Mouse (Mus musculus): Measurements from ENCODE around the gene Omp.
"Not testable (repeated sequence)": the region's sequence is repeated elsewhere in the genome, so short reads cannot be mapped to it uniquely, and the experiment has no call there.

Gene Omp

DNA sequence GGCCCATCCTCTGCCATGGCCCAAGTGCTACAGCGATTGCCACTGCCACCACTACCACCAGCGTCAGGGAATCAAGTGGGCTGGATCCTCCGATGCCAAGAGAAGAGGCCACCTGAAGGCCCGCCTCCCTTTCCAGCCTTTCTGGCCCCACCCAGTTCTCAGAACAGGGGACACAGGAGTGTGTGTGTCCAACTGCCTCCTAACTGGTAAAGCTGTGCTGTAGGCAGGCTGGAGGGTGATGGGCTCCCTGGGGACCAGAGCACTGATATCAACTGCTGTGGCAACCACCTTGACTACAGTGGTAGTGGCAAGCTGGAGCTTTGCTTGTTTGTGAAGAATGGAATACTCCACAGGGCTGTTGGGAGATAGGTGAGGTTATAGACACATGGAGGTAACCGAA is at the start of gene Omp:
Gene Omp, minus strand, starts transcription at position 101 of the 400 bp plus-strand sequence.
- no peak for DNase-seq (ENCODE audit: low read depth, low spot score)

DNA sequence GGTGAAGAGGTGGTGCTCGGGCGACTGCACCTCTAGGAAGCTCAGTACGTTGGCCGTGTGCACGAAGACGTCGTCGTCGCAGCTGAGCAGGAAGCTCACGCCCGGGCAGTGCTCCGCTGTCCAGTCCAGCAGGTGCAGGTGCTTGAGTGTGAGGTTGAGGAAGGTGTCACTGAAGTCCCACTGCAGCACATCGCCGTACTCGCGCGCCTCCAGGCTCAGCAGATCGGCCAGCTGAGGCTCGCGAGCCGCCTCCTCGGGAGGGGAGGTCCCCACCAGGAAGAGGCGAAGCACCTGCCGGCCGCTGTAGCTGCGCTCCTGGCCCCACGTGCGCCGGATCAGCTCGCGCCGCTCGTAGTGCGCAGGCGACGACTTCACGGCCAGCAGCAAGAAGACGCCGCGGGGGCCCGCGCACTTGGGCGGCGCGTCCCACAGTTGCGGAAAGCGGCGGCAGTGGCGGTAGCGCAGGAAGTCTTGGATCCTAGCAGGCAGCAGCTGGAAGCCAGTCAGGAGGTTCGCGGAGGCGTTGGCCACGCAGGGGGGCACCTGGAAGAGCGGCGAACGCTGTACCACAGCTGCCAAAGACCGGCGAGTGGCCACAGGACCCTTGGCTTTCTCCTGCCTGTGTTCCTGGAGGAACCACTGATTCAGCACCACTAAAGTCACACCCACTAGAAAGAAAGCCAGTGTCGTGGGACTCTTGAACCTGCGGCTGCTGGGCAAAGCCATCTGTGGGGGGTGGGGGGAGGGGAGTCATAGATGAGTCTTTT is 48.9 kb upstream of the Omp start:
- no peak for DNase-seq (ENCODE audit: low read depth, low spot score)

DNA sequence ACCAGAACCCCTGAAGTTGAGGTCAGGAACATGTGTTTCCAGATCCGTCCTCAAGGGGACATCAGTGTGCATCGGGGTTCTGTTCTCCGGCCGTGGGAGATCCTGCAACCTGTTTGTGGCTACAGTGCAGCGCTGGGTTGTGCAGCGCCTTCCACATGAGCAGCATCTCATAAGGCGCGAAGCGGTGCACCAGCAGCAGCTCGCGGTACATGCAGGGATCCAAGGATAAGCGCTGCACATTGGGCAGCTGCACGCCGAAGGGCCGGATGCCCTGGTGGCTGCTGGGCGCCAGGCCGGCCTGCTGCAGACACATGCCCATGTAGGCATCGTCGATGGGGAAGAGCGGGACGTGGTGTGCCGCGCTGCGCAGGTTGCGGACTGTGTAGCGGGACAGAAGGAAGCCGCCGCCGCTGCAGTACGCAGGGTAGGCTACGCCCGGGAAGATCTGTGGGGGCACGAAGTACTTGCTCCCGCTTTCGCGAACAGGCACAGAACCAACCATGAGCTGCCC is 48.3 kb upstream of the Omp start:
- DNase-seq (ENCODE audit: low read depth, low spot score), result no peak

DNA sequence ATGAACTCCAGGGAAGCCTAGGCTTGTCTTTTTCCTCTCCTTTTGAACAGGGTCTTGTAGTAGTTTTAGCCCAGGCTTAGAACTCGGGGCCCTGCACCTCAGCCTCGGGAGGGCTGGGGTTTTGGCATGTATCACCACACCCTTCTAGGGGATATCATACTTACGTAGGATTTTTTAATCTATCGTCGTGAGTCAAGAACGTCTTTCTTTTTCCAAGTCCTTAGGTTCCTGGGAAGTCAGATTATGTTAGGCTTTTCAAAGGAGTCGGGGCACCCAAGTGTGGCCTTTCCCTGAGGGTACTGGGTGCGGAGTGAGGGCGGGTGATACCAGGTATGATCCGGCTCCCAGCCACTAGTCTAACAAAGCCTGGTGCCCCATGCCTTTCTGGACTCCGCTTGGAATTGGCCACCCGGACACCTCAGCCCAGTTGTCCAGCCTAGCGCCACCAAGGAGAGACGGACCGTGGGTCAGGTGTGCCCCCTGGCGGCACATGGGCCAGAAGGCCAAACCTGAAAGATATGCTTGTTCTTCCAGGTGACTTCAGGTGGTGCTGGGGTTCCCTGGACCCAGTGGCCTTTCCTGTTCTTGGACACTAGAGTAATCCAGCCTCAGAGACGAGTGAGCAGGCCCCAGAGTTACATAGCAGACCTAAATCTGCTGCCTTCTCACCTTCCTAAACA is 46.4 kb upstream of the Omp start:
- DNase-seq (ENCODE audit: low read depth, low spot score), result no peak

DNA sequence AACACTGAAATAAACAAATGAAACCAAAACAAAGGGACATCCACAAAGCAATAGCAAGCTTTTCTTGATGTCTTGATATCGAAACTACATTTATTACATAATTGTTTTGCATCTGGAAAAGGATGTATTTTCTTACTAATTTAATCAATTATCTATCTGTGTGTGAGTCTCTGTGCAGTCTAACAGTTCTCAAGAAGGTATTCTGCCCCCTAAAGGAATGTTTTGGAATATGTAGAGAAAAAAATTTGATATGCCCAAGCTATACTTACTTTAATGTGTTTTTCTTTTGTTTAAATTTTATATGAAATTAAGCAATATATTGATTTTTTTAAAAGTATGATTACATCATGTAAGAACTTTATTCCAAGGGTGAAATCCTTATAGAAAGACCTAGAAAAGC is 45.3 kb upstream of the Omp start:
- DNase-seq (ENCODE audit: low read depth, low spot score), result no peak

DNA sequence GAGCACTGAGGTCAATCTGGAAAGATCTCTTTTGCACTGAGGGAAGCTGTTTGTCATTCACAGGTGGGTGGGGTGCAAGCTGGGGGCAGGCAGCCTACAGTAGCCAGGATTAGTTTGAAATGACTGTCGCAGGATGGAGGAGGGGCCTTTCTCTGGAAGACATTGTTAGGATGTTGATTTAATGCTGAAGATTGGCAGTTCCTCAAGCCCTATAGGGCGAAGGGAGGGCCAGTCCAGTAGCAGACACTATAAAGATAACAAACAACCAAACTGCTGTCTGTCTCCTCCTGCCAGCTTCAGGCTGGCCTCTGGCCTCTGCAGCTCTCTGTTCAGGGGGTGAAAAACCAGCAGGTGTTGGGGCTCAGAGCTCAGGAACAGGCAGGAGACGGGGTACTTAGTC is 44.4 kb upstream of the Omp start:
- no peak for DNase-seq (ENCODE audit: low read depth, low spot score)

DNA sequence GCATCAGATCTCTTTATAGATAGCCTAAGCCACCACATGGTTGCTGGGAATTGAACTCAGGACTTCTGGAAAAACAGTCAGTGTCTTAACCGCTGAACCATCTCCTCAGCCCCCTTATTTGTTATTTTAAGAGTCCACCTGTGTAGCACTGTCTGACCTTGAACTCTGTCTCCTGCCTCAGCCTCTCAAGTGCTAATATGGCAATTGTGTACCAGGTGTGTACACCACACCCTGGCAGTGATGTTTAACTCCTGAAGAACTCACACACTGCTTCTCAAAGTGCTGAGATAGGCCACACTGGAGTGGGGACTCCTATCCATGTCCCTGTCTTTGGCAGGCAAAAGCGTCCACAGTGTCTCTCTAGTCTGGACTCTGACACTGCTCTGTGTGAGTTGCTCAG is 43.4 kb upstream of the Omp start:
- no peak for DNase-seq (ENCODE audit: low read depth, low spot score)

DNA sequence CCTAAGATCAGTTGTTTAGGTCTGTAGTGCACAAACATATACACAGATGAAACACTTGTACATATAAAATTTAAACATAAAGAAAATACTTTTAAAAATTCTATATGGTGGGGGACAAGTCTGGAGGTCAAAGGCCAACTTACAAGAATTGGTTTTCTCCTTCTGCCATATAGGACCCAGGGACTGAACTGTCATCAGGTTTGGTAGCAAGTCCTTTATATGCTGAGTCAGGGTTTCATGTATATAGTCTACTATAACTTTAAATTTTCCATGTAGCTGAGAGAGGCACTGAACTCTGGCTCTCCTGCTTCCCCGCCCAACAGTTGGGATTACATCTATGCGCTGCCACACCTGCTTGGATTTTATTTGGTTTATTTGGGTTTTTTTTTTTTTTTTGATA is 42.9 kb upstream of the Omp start:
- no peak for DNase-seq (ENCODE audit: low read depth, low spot score)

DNA sequence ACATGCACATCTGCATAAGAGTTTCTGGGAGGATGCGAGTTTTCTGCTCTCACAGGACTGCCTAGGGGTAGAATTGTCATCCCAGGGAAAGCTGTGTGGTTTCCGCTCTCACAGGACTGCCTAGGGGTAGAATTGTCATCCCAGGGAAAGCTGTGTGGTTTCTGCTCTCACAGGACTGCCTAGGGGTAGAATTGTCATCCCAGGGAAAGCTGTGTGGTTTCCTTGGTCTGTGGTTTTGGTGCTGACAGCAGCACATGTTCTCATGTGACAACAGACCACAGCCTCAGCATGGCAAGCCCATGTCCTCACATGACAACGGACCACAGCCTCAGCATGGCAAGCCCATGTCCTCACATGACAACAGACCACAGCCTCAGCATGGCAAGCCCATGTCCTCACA is 42.0 kb upstream of the Omp start:
- not testable (repeated sequence) for DNase-seq (ENCODE audit: low read depth, low spot score)

DNA sequence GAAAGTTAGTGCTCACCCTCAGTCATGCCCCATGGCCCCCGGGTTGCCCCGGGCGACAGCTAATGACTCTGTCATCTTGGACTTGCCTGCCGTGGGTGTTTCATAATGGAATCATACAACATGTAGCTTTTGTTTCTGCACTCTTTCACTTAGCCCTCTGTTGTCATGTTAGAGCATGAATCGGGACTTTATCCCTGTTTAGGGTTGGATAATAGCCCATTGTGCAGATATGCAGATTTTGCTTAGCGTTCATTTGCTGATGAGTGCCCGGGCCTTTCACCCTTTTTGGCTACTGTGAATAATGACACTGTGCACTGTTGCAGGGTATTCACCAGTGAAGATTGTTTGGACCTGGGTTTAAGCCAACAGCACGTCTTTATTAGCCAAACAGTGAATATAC is 41.3 kb upstream of the Omp start:
- no peak for DNase-seq (ENCODE audit: low read depth, low spot score)

DNA sequence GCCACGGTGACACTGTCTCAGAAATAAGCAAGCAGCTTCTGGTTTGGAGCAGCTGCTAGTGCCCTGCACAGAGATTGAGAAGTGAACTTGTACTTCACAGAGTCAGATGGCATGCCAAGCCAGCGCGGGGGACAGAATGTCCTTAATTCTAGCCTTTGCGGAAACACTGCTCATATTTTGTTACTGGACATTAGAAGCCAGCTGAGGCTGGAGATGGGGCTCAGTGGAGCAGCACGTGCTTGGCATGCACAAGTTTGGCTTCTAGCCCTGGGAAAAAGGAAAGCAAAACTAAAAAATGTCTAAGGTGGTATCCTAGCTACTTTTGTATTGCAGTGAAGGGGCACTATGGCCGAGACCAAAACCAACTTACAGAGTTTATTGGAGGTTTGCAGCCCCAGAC is 40.0 kb upstream of the Omp start:
- no peak for DNase-seq (ENCODE audit: low read depth, low spot score)

DNA sequence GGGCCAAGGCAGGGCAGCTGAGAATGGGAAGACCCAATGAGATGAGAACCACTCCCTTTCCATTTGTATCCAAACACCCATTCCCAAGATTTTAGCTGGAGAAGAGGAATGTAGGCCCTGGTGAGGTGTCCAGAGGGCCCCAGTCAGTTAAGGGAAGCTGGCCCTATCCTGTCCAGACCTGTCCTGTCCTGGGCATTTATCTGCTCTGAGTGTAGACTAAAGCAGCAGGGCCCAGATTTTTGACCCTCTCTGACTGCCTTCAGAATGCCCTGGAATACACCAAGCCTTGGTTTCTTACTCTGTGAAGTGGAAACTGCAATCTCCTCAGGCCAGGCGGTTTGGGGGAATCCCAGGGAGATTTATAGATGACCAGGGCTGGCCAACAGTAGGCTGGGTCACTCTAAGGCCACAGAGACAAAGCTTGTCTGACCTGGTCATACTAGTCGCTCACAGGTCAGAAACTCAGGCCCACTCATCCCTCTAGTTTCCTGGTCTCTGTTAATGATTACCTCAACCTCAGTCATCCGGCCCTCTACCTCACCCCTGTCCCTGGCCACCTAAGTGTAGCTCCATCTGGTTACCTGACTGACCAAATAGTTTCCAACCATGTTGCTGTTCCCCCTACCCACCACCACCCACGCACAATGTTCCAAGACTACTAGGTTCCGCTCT is 33.4 kb upstream of the Omp start:
- no peak for DNase-seq (ENCODE audit: low read depth, low spot score)

DNA sequence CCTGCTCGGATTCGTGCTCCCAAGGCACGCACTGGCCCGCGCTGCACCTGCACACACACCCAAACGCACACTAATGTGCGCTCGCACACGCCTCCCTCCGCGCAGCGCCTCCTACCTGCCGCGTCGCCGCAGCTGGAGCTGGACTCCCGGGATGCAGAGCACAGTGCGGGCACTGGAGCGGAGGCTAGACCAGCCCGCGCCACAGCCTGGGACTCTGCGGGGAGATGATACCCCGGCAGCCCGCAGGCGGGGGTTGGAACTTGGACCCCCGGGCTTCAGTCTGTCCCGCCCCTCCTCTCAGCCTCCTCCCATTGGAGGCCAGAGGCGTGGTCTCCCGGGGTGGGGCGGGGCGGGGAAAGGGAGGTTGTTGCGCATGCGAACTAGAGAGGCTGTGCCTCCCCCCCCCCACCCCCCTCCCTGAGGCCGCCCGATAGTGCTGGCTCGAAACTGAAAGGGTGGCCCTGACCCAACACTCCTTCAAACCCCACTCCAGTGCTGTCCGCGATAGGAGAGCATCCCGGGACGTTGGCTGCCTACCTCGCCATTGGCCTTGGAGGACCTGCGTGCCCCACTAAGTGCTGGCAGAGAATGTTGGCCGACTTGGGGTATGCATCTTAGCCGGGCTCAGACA is 32.7 kb upstream of the Omp start, which contains the start of gene Capn5:
Gene Capn5, minus strand, starts transcription at position 346 of the 631 bp plus-strand sequence.
- DNase-seq (ENCODE audit: low read depth, low spot score), result peak; percentile 72

DNA sequence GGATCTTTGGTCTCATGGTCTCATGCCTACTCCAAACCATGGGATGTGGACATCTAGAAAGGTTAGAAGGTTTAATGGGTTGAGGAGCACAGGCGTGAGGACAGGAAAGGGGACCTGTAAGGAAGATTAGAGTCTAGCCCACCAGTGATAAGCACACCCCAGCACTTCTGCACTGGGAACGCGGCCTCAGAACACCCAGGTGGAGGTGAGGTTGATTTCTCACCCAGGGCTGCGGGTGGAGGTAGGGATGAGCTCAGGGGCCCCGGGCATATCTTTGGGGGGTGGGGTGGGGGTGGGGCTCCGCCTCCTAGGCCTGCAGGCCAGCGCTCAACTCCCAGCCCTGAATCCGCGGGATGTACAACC is 32.2 kb upstream of the Omp start:
- no peak for DNase-seq (ENCODE audit: low read depth, low spot score)

DNA sequence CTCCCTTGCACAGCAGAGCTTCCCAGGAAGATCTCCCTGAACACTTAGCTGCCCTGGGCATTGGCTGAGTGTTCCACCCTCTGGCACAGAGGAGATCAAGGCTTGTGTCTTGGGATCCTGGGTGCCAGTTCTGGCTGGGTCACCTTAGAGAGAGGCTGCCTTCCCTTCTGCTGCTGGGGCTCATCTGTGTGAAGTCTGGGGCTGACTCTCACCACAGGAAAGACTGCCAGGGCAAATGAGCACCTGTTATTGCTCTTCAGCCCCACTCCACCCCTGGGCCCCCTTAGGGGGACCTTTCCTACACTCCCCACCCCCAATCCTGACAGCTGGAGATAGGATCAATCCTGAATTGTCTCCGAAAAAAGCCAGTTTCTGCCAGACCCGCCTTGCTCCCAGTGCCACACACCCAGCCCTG is 31.8 kb upstream of the Omp start:
- DNase-seq (ENCODE audit: low read depth, low spot score), result no peak

DNA sequence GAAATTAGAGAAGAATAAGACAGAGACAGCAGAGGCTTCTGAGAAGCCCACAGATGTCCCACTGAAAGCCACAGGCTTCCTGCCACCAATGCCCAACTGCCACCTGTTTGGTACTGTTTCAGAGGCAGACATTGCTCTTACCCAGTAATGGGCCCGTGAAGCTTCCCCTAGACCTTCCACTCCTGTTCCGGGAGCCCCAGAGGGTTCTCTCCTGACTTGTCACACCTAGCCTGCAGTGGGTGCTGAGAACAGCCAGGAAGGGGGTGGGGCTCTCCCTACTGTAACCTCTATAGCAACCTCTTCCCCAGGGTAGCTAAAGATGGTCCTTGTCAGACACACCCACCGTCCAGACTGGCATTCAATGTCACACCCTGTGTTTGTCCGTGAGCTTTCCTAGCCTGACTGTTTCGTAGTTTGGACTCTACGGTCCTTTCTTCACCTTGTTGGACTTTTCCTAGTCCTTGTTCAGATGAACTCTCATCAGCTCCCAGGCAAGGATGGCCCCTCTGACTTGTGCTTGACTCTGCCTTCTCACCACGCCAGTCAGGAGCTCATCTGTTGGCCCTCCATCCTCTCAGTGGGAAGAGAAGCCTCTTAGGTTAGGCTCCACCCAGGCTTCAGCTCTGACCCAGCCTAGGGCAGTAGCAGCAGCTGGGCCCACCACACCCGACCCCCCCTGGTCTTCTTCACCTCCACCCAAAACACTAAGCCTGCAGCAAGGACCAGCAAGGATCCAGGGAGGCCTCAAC is 31.2 kb upstream of the Omp start:
- DNase-seq (ENCODE audit: low read depth, low spot score), result no peak

DNA sequence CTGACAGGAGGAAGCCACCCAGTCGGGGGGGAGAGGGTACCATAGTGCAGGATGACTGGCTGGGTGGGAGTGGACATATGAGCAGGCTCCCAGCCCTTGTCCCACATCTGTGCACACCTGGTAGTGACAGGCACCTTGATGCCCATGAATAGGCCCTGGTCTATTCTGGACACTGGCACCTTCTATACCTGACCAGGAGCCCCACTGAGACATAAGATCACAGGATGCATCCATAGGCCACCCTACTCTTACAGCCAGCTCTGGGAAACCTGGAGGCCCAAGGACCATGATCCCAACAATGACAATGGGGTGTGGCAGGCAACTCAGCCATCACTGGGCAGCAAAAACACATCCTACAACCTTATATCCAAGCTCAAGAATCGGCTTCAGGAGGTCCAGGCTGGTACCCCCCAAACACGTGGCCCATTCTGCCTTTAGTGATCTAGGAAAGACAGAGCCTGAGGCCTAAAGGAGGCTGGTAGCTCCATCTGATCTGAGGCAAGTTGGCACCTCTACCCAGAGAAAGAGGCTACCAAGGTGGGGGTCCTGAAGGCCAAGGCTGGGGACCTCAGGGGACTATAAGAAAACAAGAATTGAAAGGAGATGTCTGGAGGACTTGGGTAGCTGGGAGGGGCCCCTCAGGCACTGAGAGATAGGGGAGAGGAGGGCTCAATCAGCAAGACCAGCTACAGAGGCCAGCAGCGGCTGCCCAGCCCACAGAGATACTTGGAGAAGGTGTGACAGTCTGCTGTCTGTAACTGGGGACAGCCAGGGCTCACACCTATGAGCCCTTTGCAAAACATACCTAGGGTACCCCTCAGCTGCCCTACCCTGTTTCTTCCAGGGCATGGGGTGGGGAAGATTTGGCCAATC is 29.8 kb upstream of the Omp start:
- no peak for DNase-seq (ENCODE audit: low read depth, low spot score)

DNA sequence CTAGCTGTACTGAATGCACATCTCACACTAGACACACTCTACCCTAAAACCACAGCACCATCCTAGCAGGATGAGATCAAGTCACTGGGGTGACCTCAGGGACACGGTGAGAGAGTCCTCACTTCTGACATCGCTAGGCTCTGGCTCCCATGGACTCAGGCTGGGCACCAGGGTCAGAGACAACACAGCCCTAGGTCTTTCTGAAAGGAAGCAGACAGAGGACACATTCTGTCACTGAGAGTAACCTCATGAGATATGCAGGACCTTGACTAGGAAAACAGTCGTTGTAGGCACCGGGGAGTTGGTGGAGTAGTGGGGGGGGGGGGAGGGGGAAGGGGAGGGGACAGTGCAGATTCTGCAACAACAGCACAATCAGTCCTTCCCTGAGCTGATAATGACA is 28.1 kb upstream of the Omp start:
- no peak for DNase-seq (ENCODE audit: low read depth, low spot score)

DNA sequence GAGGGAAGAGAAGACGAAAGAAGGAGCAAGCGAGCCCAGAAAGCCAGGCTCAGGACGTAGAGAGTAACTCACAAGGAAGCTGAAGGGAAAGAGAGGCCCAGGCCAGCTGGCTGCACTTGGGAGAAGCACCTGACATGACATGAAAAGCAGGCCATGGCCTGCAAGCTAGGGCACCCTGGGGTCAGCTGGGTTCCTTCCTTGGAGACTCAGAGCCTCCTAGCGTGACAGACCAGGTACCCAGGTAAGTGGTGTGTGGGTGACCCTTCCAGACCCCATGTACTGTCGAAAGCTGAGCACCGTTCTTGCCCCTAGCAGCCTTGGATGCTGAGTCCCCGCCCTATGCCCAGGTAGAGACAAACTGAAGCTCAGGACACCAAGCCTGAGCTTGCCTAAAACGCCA is 27.4 kb upstream of the Omp start:
- DNase-seq (ENCODE audit: low read depth, low spot score), result no peak

Data from embryo, embryonic 11.5 days (tissue).